Mouse (Mus musculus): Measurements from ENCODE around the gene Gm38392.
A peak's percentile ranks its signal among the peaks of the same experiment; 100 is the strongest.
"Not testable (repeated sequence)": the region's sequence is repeated elsewhere in the genome, so short reads cannot be mapped to it uniquely, and the experiment has no call there.

Gm38392 gene

DNA sequence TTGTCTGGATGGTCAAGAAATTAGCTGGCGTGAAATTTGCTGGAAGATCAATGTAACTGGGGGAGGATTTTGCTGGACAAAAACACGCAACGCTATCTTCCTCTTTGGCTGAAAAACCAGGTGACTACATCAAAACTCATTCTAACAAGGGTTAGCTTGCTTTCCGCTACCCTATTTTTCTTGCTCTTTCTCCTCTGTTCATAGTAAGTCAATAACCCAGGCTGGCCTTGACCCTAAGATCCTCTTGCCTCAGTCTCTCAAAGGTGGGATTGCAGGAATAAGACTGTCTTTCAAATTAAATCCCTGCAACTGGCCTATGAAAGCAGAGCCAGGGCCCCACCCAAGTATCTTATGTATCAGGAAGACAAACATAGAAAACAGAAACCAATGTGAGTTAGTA, at the start of gene Gm38392:
Gene Gm38392, minus strand, starts transcription at position 101 of the 400 bp plus-strand sequence.
- no peak for DNase-seq (ENCODE audit: low read depth, low spot score)

- peak; percentile 98 for DNase-seq (ENCODE audit: low read depth, low spot score)
Measured at GRCm38 (mm10) chr3:88336058-88337013, 49.3 kb upstream of the Gm38392 start, which contains the start of the genes Tmem79 and Smg5. Gene Tmem79, minus strand, starts transcription at chr3:88336148. Gene Smg5, plus strand, starts transcription at chr3:88336260.

DNA sequence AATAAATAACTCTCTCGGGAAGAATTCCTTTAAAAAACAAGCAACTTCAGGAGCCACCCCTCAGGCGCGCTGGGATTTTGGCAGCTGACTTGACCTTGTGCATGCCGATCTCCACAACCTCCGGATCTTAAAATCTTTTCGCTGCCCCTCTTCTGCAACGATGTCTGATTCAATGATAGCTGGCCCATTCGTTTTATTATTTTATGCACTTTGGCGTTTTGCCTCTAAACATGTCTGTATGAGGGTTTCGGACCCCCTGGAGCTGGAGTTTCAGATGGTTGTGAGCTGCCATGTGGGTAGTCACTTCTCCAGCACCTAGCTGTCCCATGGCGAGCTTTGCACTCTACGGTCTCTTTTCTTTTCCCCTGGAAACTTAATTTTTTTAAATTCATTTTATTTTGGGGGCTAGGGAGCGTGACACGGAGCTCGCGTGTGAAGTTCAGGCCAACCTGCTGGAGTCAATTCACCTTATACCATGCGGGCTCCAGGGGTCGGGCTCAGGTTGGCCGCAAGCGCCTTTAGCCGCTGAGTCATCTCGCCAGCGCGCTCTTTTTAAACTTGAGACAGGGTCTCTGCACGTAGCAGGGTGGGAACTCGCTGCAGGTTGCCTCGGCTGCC, 48.5 kb upstream of the Gm38392 start:
- DNase-seq (ENCODE audit: low read depth, low spot score) = no peak

GRCm38 (mm10) chr3:88334902-88335435, 48.0 kb upstream of the Gm38392 start:
- DNase-seq (ENCODE audit: low read depth, low spot score) = no peak

DNA sequence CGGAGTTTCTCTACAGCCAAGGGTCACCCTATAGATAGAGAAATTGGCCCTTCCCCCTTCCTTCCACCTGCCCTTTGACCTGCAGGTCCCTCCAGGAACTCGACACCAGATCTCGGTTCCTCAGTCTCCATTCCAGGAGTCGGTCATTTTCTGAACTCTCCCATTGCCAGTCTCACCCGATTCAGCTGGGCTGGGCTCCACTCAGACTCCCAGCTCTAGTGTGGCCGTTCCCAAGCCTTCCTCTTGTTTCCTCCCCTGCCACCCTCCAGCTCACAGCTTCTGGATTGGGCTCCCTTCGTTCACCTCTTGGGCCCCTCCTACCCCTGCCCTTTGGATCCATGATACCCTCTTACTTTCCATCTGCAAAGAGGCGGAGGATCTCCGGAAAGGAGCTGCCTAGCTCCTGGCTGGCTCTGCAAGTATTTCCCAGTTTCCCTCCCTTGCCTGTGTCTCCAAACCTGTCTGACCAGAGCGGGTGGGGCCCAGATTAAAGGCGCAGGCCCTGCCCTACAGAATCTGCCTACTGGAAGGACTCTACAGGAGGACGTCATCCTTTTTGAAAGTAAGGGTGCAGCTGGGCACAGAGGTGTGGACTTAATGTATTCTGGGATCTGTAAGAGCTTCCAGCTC, 47.1 kb upstream of the Gm38392 start:
- no peak for DNase-seq (ENCODE audit: low read depth, low spot score)

DNA sequence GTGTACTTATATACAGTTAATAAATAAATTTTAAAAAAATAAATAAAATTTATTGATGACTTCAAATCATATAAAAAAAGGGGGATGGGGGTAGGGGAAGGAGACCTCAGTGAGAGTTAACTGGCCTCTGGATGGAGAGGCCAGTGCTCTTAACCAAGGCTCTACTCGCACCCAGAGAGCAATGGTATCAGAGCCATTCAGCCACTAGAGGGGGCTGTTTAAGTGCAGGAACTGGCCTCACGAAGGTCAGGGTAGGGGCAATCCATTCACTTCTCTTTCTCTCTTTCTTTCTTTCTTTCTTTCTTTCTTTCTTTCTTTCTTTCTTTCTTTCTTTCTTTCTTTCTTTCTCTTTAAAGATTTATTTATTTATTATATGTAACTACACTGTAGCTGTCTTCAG, 44.3 kb upstream of the Gm38392 start:
- peak; percentile 62 for DNase-seq (ENCODE audit: low read depth, low spot score)

DNA sequence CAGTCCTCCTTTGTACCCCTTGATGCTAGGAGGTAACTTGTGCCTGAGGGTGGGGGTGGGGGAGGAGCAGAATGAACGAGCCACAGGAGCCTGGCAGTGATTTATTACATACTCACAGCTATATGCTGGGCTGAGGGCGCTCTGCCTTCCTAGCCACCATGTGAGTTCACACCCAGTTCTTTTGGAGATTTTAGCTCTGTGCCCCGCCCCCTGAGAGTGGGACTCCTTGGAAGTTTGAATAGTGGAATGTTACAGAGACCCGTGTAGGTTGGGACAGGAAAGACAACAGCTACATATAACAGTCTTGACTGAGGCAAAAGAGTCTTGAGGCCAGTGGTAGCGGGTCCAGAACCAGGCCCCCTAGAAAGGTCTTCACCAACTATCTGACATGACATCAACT, 41.9 kb upstream of the Gm38392 start:
- DNase-seq (ENCODE audit: low read depth, low spot score) = no peak

GRCm38 (mm10) chr3:88324951-88325405, 38.0 kb upstream of the Gm38392 start, which contains the start of gene Glmp:
Gene Glmp, plus strand, starts transcription at chr3:88325023.
- DNase-seq (ENCODE audit: low read depth, low spot score) = peak; percentile 74

GRCm38 (mm10) chr3:88299172-88299571, 12.2 kb upstream of the Gm38392 start:
- DNase-seq (ENCODE audit: low read depth, low spot score) = no peak

GRCm38 (mm10) chr3:88297321-88297851, 10.4 kb upstream of the Gm38392 start:
- DNase-seq (ENCODE audit: low read depth, low spot score) = peak; percentile 83

- DNase-seq (ENCODE audit: low read depth, low spot score) = peak; percentile 100
Measured at GRCm38 (mm10) chr3:88296561-88297318, 9.7 kb upstream of the Gm38392 start, which contains the start of the genes Tsacc and Cct3. Gene Tsacc, minus strand, starts transcription at chr3:88296999. Gene Cct3, plus strand, starts transcription at chr3:88297116.

DNA sequence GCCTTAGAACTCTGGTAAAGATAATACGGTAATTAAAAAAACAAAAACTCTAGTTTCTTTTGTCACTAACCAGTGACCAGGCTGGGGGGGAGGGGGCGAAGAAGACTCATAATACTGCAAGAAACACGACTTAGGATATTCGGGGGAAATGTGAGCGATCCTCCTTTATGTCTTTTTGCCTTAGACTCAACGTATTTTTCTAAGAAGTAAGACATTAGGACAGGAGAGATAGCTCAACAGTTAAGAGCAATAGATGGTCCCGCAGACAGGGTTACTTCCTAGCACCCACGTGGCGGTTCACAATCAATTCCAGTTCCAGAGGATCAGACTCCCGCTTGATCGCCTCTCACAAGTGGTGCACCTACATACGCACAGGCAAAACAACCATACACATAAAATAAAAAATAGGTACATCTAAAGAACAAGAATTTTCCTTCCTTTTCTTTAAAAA, 9.1 kb upstream of the Gm38392 start:
- DNase-seq (ENCODE audit: low read depth, low spot score) = no peak

DNA sequence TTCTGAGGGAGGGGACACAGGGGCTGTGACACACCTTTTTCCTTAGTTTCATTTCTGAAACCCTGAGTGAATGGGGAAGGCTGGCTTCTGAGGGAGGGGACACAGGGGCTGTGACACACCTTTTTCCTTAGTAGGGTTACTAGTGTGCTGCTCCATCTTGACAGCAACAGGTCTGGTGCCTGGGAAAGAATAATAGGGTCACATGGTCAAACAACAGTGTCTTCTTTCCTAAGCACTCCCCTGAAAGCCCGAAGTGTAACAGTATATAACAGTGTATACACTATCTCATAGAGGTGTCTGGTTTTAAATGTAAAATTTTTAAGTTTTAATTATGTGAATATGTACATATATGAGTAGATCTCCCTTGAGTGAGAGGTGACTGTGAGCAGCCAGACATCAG, 8.3 kb upstream of the Gm38392 start:
- DNase-seq (ENCODE audit: low read depth, low spot score) = not testable (repeated sequence)

DNA sequence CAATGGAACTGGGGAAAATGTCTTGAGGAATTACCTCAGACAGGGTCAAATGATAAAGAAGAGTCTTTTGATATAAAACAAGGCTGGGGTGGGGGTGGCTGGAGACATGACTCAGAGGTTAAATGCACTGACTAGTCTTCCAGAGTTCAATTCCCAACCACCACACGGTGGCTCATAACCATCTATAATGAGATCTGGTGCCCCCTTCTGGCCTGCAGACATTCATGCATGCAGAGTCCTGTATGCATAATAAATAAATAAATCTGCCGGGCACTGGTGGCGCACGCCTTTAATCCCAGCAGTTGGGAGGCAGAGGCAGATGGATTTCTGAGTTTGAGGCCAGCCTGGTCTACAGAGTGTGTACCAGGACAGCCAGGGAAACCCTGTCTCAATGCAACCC, 5.0 kb upstream of the Gm38392 start:
- peak; percentile 48 for DNase-seq (ENCODE audit: low read depth, low spot score)

DNA sequence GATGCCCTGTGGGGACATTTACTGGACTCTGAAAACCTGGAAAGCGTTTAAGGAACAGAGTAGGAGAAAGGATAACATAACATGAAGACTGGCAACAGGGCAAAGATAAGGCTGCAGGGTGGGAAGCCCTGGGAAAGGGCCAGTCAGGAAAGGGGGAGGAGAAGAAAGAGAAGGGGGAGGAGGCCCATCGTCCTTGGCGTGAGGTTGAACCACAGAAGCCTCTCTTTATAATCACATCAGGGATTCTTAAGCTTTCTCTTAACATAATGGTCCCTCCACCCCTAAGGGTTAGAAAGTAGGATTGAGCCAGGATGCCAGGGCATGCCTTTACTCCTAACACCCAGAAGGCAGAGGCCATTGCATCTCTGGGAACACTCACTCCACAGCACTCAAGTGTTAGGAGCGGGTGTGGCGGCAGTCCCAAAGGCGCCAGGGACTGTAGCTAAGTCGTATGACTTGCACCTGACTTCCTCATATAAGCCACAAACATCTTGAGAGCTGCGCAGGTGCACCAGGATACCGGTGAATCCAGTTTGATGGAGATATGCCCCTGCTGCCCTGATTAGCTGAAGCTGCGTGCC, 1.2 kb upstream of the Gm38392 start:
- DNase-seq (ENCODE audit: low read depth, low spot score) = not testable (repeated sequence)

GRCm38 (mm10) chr3:88285565-88285895, 1.5 kb downstream of the Gm38392 start:
- DNase-seq (ENCODE audit: low read depth, low spot score) = not testable (repeated sequence)

DNA sequence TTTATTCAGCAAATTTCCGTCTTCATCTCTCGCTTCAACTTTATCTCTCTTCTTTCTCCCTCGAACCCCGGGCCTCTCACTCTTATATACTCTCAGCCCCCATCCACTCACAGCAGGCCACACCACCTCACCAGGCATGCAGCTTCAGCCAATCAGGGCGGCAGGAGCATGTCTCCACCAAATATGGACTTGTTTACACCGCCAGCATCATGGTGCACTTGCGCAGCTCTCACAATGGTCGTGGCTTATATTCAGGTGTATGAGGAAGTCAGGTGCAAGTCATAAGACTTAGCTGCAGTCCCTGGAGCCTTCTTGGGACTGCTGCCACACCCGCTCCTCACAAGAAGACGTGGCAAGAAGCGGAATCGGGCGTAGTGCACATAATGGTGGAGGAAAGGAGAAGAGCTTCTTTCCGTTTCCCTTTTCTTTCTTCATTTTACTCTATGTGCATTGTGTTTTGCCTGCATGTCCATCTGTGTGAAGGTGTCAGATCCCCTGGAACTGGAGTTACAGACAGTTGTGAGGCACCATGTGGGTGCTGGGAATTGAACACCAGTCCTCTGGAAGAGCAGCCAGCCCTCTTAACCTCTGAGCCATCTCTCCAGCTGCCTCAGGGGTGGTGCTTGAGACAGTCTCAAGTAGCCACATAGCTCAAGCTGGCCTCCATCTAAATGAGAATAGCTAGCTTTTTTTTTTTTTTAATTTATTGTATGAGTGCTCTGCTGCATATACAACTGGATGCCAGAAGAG, 2.0 kb downstream of the Gm38392 start:
- DNase-seq (ENCODE audit: low read depth, low spot score) = not testable (repeated sequence)

- not testable (repeated sequence) for DNase-seq (ENCODE audit: low read depth, low spot score)
Measured at GRCm38 (mm10) chr3:88281141-88281916, 5.7 kb downstream of the Gm38392 start.

DNA sequence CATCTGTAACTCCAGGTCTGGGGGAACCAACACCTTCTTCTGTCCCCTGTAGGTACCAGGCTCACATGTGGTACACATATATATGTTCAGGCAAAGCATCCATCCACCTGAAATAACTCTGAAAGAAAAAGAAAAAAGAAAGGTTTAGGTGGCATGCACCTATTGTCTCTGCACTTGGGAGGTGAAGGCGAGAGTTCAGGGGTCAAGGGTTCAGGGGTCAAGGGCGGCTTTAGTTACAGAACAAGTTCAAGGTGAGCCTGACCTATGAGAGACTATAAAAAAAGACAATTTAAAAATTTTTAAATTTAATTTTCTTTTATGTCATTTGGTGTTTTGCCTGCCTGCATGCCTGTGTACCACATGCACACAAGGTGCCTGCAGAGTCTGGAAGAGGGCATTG, 7.0 kb downstream of the Gm38392 start:
- DNase-seq (ENCODE audit: low read depth, low spot score) = no peak
